Mouse (Mus musculus): ENCODE results near the gene Foxj1. TPM values are rescaled to one million over a fixed set of nuclear protein-coding genes. Genes with fewer than 3 reads are reported as not detected.

Foxj1 gene
- polyA plus RNA-seq, 1 experiment from 2014 or later = 0.07 TPM

- H3K27ac ChIP-seq (ENCODE audit: low read depth) = no peak overlapping the region
- ATAC-seq (no peak), DNase-seq (no peak)
- peaks cover 50% of the 10 kb centered on the region for H3K27me3 ChIP-seq (ENCODE audit: insufficient read depth, low read length)
- no peaks in the 10 kb centered on the region; the same call in 1 of the 2 replicates for H3K36me3 ChIP-seq (replicated peaks; ENCODE audit: insufficient read depth, low read length)
- WGBS (ENCODE audit: insufficient replicate concordance) = 9% methylated on average over 47 of the region's 48 CpGs
- no peak overlapping the region for H3K4me3 ChIP-seq (ENCODE audit: low read depth, low read length)
- no peak for TF ChIP-seq EP300 (IDR thresholded peaks at IDR 0.05; ENCODE audit: low read depth)
- no peak for TF ChIP-seq CTCF (IDR thresholded peaks at IDR 0.05; ENCODE audit: low read depth)
- H3K9me3 ChIP-seq (ENCODE audit: low read length) = no peaks in the 10 kb centered on the region
- peaks cover 3% of the 10 kb centered on the region; the same call in 1 of the 2 replicates for H3K4me1 ChIP-seq (ENCODE audit: insufficient read depth)
- H3K9ac ChIP-seq (replicated peaks) = no peak overlapping the region
- no peak overlapping the region for H3K4me2 ChIP-seq (ENCODE audit: low read depth, low read length)
Measured at GRCm38 (mm10) chr11:116282912-116283521, 52.2 kb downstream of the Foxj1 start.

- no peak for DNase-seq
- Histone ChIP-seq H3K9me3 (ENCODE audit: low read length) (no peaks in the 10 kb centered on the region), H3K36me3 (replicated peaks; ENCODE audit: insufficient read depth, low read length) (no peaks in the 10 kb centered on the region), H3K4me2 (ENCODE audit: low read depth, low read length) (no peak overlapping the region), H3K27me3 (ENCODE audit: insufficient read depth, low read length) (peaks cover 50% of the 10 kb centered on the region), H3K27ac (ENCODE audit: low read depth) (no peak overlapping the region), H3K4me1 (ENCODE audit: insufficient read depth) (peaks cover 3% of the 10 kb centered on the region; the same call in 1 of the 2 replicates), H3K9ac (replicated peaks) (no peak overlapping the region), H3K4me3 (ENCODE audit: low read depth, low read length) (no peak overlapping the region)
- ATAC-seq = no peak
- WGBS (ENCODE audit: insufficient replicate concordance) = 5% methylated on average over 11 of the region's 11 CpGs
- TF ChIP-seq EP300 (IDR thresholded peaks at IDR 0.05; ENCODE audit: low read depth) (no peak), CTCF (IDR thresholded peaks at IDR 0.05; ENCODE audit: low read depth) (no peak)
Measured at GRCm38 (mm10) chr11:116282089-116282488, 53.1 kb downstream of the Foxj1 start.

- Histone ChIP-seq H3K9me3 (ENCODE audit: low read length) (no peaks in the 10 kb centered on the region), H3K36me3 (replicated peaks; ENCODE audit: insufficient read depth, low read length) (no peaks in the 10 kb centered on the region), H3K4me1 (ENCODE audit: insufficient read depth) (peaks cover 3% of the 10 kb centered on the region; the same call in 1 of the 2 replicates), H3K27ac (ENCODE audit: low read depth) (no peak overlapping the region), H3K27me3 (ENCODE audit: insufficient read depth, low read length) (peaks cover 50% of the 10 kb centered on the region), H3K4me2 (ENCODE audit: low read depth, low read length) (peak overlapping the region; percentile 40; the same call in 1 of the 2 replicates), H3K9ac (replicated peaks) (no peak overlapping the region), H3K4me3 (ENCODE audit: low read depth, low read length) (0 out of 2 replicates have a peak overlapping the region, but pooled peaks have one; percentile 17)
- DNase-seq = no peak
- TF ChIP-seq EP300 (IDR thresholded peaks at IDR 0.05; ENCODE audit: low read depth) (no peak), CTCF (IDR thresholded peaks at IDR 0.05; ENCODE audit: low read depth) (no peak)
- ATAC-seq = no peak
- WGBS (ENCODE audit: insufficient replicate concordance) = 3% methylated on average over 18 of the region's 18 CpGs
Measured at GRCm38 (mm10) chr11:116281671-116282070, 53.5 kb downstream of the Foxj1 start.

GRCm38 (mm10) chr11:116280751-116281663 is 54.2 kb downstream of the Foxj1 start, which contains the start of gene Galr2:
Gene Galr2, plus strand, starts transcription at chr11:116280939.
- WGBS (ENCODE audit: insufficient replicate concordance) = 8% methylated on average over 46 of the region's 48 CpGs
- Histone ChIP-seq H3K9me3 (ENCODE audit: low read length) (no peaks in the 10 kb centered on the region), H3K4me2 (ENCODE audit: low read depth, low read length) (peak within 1 kb of the TSS; percentile 40), H3K36me3 (replicated peaks; ENCODE audit: insufficient read depth, low read length) (no peaks in the 10 kb centered on the region), H3K9ac (replicated peaks) (no peak within 1 kb of the TSS), H3K4me3 (ENCODE audit: low read depth, low read length) (0 out of 2 replicates have a peak within 1 kb of the TSS, but pooled peaks have one; percentile 17), H3K4me1 (ENCODE audit: insufficient read depth) (peaks cover 3% of the 10 kb centered on the region; the same call in 1 of the 2 replicates), H3K27me3 (ENCODE audit: insufficient read depth, low read length) (peaks cover 50% of the 10 kb centered on the region), H3K27ac (ENCODE audit: low read depth) (no peak within 1 kb of the TSS)
- ATAC-seq (no peak), DNase-seq (no peak)
- no peak for TF ChIP-seq CTCF (IDR thresholded peaks at IDR 0.05; ENCODE audit: low read depth)
- no peak for TF ChIP-seq EP300 (IDR thresholded peaks at IDR 0.05; ENCODE audit: low read depth)

Other genes with a start within 250 kb of the Foxj1 start
- 63.3 and 65.0 TPM in 2 replicates for gene Wbp2, start 248.4 kb downstream of the Foxj1 start, polyA plus RNA-seq (2015; fragmentation: Nextera tagmentation; extraction: Ambion mirVana)
- 5.7 and 7.4 TPM in 2 replicates for gene Trim47, start 208.2 kb downstream of the Foxj1 start, polyA plus RNA-seq (2015; fragmentation: Nextera tagmentation; extraction: Ambion mirVana)
- 1.1 and 1.2 TPM in 2 replicates for gene Trim65, start 204.3 kb downstream of the Foxj1 start, polyA plus RNA-seq (2015; fragmentation: Nextera tagmentation; extraction: Ambion mirVana)
- 43.9 and 44.0 TPM in 2 replicates for gene Mrpl38, start 196.5 kb downstream of the Foxj1 start, polyA plus RNA-seq (2015; fragmentation: Nextera tagmentation; extraction: Ambion mirVana)
- 2.2 and 2.3 TPM in 2 replicates for gene Fbf1, start 167.2 kb downstream of the Foxj1 start, polyA plus RNA-seq (2015; fragmentation: Nextera tagmentation; extraction: Ambion mirVana)
- 20.7 and 22.8 TPM in 2 replicates for gene Ten1, start 136.5 kb downstream of the Foxj1 start, polyA plus RNA-seq (2015; fragmentation: Nextera tagmentation; extraction: Ambion mirVana)
- 258 and 304 TPM in 2 replicates for gene Acox1, start 136.4 kb downstream of the Foxj1 start, polyA plus RNA-seq (2015; fragmentation: Nextera tagmentation; extraction: Ambion mirVana)
- 0.06 and 0.07 TPM in 2 replicates for gene Evpl, start 97.3 kb downstream of the Foxj1 start, polyA plus RNA-seq (2015; fragmentation: Nextera tagmentation; extraction: Ambion mirVana)
- gene Srp68, start 61.2 kb downstream of the Foxj1 start, polyA plus RNA-seq (2015; fragmentation: Nextera tagmentation; extraction: Ambion mirVana) = 20.9 and 23.8 TPM in 2 replicates
- not detected in 2 replicates for gene Galr2, start 54.5 kb downstream of the Foxj1 start, polyA plus RNA-seq (2015; fragmentation: Nextera tagmentation; extraction: Ambion mirVana)
- 18.1 and 18.4 TPM in 2 replicates for gene Exoc7, start 28.2 kb downstream of the Foxj1 start, polyA plus RNA-seq (2015; fragmentation: Nextera tagmentation; extraction: Ambion mirVana)
- gene Rnf157, start 77.6 kb upstream of the Foxj1 start, polyA plus RNA-seq (2015; fragmentation: Nextera tagmentation; extraction: Ambion mirVana) = 1.5 and 2.2 TPM in 2 replicates
- gene Ubald2, start 98.7 kb upstream of the Foxj1 start, polyA plus RNA-seq (2015; fragmentation: Nextera tagmentation; extraction: Ambion mirVana) = 29.2 and 29.8 TPM in 2 replicates
- gene Qrich2, start 130.8 kb upstream of the Foxj1 start, polyA plus RNA-seq (2015; fragmentation: Nextera tagmentation; extraction: Ambion mirVana) = 0.06 TPM in 1 of 2 replicates, not detected in the other
- gene Prpsap1, start 158.8 kb upstream of the Foxj1 start, polyA plus RNA-seq (2015; fragmentation: Nextera tagmentation; extraction: Ambion mirVana) = 64.4 and 67.4 TPM in 2 replicates
- 15.5 and 17.4 TPM in 2 replicates for gene Sphk1, start 195.5 kb upstream of the Foxj1 start, polyA plus RNA-seq (2015; fragmentation: Nextera tagmentation; extraction: Ambion mirVana)
- 15.2 and 16.3 TPM in 2 replicates for gene Ube2o, start 246.0 kb upstream of the Foxj1 start, polyA plus RNA-seq (2015; fragmentation: Nextera tagmentation; extraction: Ambion mirVana)